Mouse (Mus musculus): ENCODE measurements around the gene Rflnb. TPM values are rescaled to one million over a fixed set of nuclear protein-coding genes. Genes with fewer than 3 reads are reported as not detected.

Rflnb gene
- 7.5 and 7.9 TPM in 2 replicates for polyA plus RNA-seq (2014; fragmentation: Nextera tagmentation; extraction: Ambion mirVana)

DNA sequence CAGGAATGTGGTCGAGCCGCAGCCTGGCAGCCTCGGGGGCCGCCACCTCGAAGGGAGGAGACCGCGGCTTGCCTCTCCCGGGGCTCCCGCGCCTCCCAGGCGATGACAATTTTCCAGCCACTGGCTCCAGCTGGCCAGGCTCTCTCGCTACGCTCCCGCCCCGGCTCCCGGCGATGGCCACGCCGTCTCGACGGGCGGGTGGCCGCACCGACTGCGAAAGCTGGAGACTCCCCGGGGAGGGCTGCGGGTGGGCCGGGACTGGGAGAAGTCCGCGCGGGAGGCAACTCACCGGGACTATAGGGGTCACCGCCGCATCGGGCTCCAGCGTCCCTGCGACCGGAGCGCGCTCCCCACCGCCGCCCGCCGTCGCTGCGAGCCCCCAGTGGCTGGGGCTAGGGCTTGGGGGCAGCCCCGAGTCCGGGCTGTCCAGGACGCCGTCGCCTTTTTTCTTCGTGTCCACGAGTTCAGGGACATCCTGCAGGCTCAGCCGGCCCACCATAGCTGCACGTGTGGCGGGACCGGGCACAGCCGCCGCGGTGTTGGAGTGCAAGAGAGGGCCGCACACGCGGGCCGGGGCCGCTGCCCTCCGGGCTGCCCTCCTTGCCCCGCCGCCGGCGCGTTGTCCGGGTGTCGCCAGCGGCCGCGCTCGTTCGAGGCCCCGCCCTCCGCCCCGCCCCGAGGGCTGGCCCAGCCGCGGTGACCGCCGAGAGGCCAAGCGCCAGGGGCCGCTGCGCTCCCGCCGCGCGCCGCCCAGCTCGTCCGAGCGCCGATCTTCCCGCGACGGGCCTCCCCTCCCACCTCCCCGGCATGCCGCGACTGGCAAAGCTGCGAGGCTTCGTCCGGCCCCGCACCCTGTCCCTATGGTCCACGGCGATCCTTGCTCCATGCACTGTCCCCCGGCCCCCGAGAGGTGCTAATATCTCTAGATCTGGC, at the start of gene Rflnb:
TSS of gene Rflnb (minus strand) at position 644 of the 933 bp plus-strand sequence.
- Histone ChIP-seq H3K27me3 (replicated peaks; ENCODE audit: control insufficient read depth, insufficient read depth, low read length) (peaks cover 16% of the 10 kb centered on the region), H3K9me3 (ENCODE audit: control insufficient read depth, low read length) (no peaks in the 10 kb centered on the region), H3K4me1 (replicated peaks; ENCODE audit: control insufficient read depth, insufficient read depth, low read length) (peaks cover 8% of the 10 kb centered on the region; the same call in 1 of the 2 replicates), H3K4me3 (ENCODE audit: low read depth, low read length) (peak within 1 kb of the TSS; percentile 75), H3K36me3 (ENCODE audit: control insufficient read depth, insufficient read depth, low read length) (no peaks in the 10 kb centered on the region), H3K4me2 (peak within 1 kb of the TSS; percentile 99), H3K9ac (ENCODE audit: low read depth, low read length) (peak within 1 kb of the TSS; percentile 75), H3K27ac (ENCODE audit: low read depth, low read length) (no peak within 1 kb of the TSS)
- WGBS, result under 1% methylated on average over 103 of the region's 112 CpGs
- DNase-seq (ENCODE audit: low spot score) (peak; percentile 85), ATAC-seq (replicated peaks; ENCODE audit: low FRiP score) (peak; percentile 91)

DNA sequence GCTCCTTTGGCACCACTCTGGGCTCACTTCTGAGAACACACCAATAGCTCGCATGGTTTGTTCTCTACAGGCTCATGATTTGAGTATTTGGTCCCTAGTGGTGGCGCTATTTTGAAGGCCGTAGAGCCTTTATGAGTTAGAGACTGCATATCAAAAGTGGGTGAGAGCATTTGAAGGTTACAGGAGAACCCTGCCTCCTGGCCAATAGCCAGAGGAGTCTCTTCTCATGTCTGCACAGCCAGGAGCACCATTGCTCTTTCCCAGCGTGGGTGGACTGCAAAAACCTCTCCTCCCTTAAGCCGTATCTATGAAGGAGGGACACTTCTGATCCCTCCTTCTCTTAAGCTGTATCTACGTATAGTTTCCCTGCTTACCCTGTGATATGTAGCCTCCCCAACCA, 49.8 kb upstream of the Rflnb start:
- Histone ChIP-seq H3K9me3 (ENCODE audit: control insufficient read depth, low read length) (no peaks in the 10 kb centered on the region), H3K27me3 (replicated peaks; ENCODE audit: control insufficient read depth, insufficient read depth, low read length) (no peaks in the 10 kb centered on the region), H3K4me2 (no peak overlapping the region), H3K9ac (ENCODE audit: low read depth, low read length) (no peak overlapping the region), H3K27ac (ENCODE audit: low read depth, low read length) (no peak overlapping the region), H3K4me3 (ENCODE audit: low read depth, low read length) (no peak overlapping the region), H3K4me1 (replicated peaks; ENCODE audit: control insufficient read depth, insufficient read depth, low read length) (no peaks in the 10 kb centered on the region), H3K36me3 (ENCODE audit: control insufficient read depth, insufficient read depth, low read length) (peaks cover 11% of the 10 kb centered on the region)
- no peak for ATAC-seq (replicated peaks; ENCODE audit: low FRiP score)
- no peak for DNase-seq (ENCODE audit: low spot score)
- WGBS, result 84% methylated on average over 6 of the region's 6 CpGs

DNA sequence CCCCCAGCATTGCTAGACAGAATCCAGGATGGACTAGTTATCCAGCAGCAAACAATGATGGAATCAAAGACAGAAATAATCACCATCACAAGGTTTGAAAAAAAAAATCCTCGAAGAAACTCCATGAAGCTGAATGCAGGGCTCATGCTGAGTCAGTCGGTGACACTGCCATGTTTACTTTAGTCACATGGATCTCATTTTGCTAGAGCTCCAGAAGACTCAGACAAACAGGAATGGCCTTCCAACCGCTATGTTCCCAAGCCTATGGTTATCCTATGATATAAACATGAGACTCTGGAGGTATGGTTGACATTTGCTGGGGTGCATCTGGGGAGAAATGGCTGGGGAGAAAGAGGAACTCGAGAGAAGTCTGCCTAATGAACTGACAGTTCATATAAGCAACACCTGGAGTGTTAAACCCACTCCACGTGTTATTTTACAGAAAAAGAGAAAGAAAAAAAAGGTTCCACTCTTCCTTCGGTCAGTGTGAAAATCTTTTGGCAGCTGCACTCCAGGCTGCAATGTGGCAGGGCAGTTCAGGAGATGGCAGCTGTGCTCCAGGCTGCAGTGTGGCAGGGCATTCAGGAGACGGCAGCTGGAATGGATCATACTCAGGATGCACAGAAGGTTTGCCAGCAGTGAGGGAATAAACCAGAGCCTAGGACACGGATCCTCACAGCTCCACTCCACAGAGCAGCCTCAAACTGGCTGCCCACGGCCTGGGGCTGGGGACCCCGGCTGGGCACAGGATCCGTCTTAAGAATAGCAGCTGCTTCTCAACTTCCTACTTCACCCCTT, 46.9 kb upstream of the Rflnb start:
- no peak overlapping the region for H3K4me2 ChIP-seq
- no peak for ATAC-seq (replicated peaks; ENCODE audit: low FRiP score)
- H3K27me3 ChIP-seq (replicated peaks; ENCODE audit: control insufficient read depth, insufficient read depth, low read length), result no peaks in the 10 kb centered on the region
- H3K4me3 ChIP-seq (ENCODE audit: low read depth, low read length), result no peak overlapping the region
- H3K9me3 ChIP-seq (ENCODE audit: control insufficient read depth, low read length), result no peaks in the 10 kb centered on the region
- DNase-seq (ENCODE audit: low spot score), result no peak
- WGBS, result 78% methylated on average over 11 of the region's 11 CpGs
- H3K36me3 ChIP-seq (ENCODE audit: control insufficient read depth, insufficient read depth, low read length), result peaks cover 3% of the 10 kb centered on the region
- no peak overlapping the region for H3K27ac ChIP-seq (ENCODE audit: low read depth, low read length)
- no peaks in the 10 kb centered on the region for H3K4me1 ChIP-seq (replicated peaks; ENCODE audit: control insufficient read depth, insufficient read depth, low read length)
- H3K9ac ChIP-seq (ENCODE audit: low read depth, low read length), result no peak overlapping the region

DNA sequence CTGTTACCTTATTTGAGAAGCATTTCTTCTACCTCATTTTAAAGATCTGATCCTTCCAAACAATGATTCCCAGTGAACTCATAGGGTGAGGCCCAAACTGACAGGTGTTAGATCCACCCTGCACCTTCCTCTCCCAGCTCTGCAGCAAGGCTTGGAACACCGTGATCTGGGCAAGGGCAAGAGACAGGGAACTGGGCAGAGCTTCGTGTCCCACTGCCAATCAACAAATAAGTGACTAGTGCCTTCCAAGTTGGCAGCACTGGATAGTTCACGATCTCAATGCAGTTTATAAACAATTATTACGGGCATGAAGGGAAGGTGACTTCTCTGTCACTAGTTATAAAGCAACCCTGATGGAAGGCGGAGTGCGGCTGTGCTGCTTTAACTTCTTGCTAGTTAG, 42.2 kb upstream of the Rflnb start:
- Histone ChIP-seq H3K27me3 (replicated peaks; ENCODE audit: control insufficient read depth, insufficient read depth, low read length) (no peaks in the 10 kb centered on the region), H3K9me3 (ENCODE audit: control insufficient read depth, low read length) (no peaks in the 10 kb centered on the region), H3K27ac (ENCODE audit: low read depth, low read length) (no peak overlapping the region), H3K4me2 (no peak overlapping the region), H3K36me3 (ENCODE audit: control insufficient read depth, insufficient read depth, low read length) (peaks cover 3% of the 10 kb centered on the region; the same call in 1 of the 2 replicates), H3K4me1 (replicated peaks; ENCODE audit: control insufficient read depth, insufficient read depth, low read length) (no peaks in the 10 kb centered on the region), H3K4me3 (ENCODE audit: low read depth, low read length) (no peak overlapping the region), H3K9ac (ENCODE audit: low read depth, low read length) (no peak overlapping the region)
- DNase-seq (ENCODE audit: low spot score), result no peak
- 91% methylated on average over 6 of the region's 6 CpGs for WGBS
- ATAC-seq (replicated peaks; ENCODE audit: low FRiP score), result no peak

DNA sequence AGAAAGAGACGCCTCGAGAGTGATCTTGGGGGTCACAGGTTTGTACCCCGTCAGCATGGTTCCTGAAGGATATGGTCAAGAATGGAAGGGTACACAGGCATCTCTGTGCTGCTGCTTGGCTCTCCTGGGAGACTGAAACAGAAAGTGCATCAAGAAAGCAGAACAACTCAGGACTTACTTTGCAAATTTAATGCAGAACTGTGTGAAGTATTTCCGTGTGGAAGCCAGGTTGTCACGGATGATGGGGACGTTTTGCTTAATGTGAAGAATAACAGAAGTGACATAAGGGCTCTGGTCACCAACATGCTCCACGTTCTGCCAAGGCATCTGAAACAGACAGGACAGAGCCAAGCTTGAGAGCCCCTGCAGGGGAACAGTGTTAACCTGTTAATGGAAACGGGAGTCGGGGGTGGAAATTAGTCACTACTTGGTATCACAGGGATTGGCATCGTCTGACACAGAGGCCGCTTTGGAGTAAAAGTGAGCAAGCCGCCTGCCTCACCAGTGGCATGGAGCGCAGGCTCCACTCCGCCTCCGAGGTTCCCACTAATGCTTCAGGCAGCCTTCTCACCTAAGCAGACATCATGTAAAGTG, 39.1 kb upstream of the Rflnb start:
- no peaks in the 10 kb centered on the region for H3K36me3 ChIP-seq (ENCODE audit: control insufficient read depth, insufficient read depth, low read length)
- no peak for ATAC-seq (replicated peaks; ENCODE audit: low FRiP score)
- H3K4me1 ChIP-seq (replicated peaks; ENCODE audit: control insufficient read depth, insufficient read depth, low read length), result no peaks in the 10 kb centered on the region
- no peak overlapping the region for H3K4me2 ChIP-seq
- no peaks in the 10 kb centered on the region for H3K9me3 ChIP-seq (ENCODE audit: control insufficient read depth, low read length)
- no peak overlapping the region for H3K4me3 ChIP-seq (ENCODE audit: low read depth, low read length)
- H3K27ac ChIP-seq (ENCODE audit: low read depth, low read length), result no peak overlapping the region
- WGBS, result 87% methylated on average over 15 of the region's 15 CpGs
- DNase-seq (ENCODE audit: low spot score), result no peak
- H3K27me3 ChIP-seq (replicated peaks; ENCODE audit: control insufficient read depth, insufficient read depth, low read length), result no peaks in the 10 kb centered on the region
- no peak overlapping the region for H3K9ac ChIP-seq (ENCODE audit: low read depth, low read length)

DNA sequence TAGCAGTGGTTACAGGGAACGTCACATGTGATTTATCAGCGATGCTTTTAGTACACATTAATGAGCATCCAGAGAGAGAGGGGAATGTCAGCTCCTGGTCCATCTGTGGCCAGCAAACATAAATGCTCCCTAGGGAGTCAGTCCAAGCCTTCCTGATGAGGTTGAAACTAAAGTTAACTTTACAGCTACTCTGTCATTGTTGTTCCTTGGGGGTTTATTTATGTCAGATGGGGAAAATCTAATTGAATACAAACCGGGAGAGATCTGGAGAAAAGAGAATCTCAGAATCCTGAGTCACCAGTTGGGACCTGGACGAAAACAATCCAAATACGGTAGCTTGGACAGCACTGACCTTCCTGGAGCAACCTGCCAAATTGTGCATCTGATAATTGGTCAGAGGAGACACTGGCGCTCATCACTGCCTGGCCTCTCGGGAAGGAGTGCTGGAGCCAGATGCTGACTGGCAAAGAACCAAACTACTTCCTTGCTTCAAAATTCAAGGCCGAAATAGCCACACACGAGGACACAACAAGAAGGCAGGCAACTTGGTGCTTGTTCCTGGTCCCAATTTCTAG, 38.0 kb upstream of the Rflnb start:
- Histone ChIP-seq H3K4me1 (replicated peaks; ENCODE audit: control insufficient read depth, insufficient read depth, low read length) (no peaks in the 10 kb centered on the region), H3K4me3 (ENCODE audit: low read depth, low read length) (no peak overlapping the region), H3K27ac (ENCODE audit: low read depth, low read length) (no peak overlapping the region), H3K27me3 (replicated peaks; ENCODE audit: control insufficient read depth, insufficient read depth, low read length) (no peaks in the 10 kb centered on the region), H3K9ac (ENCODE audit: low read depth, low read length) (no peak overlapping the region), H3K4me2 (no peak overlapping the region), H3K9me3 (ENCODE audit: control insufficient read depth, low read length) (no peaks in the 10 kb centered on the region), H3K36me3 (ENCODE audit: control insufficient read depth, insufficient read depth, low read length) (no peaks in the 10 kb centered on the region)
- ATAC-seq (replicated peaks; ENCODE audit: low FRiP score) (no peak), DNase-seq (ENCODE audit: low spot score) (no peak)
- WGBS, result 86% methylated on average over 9 of the region's 9 CpGs

DNA sequence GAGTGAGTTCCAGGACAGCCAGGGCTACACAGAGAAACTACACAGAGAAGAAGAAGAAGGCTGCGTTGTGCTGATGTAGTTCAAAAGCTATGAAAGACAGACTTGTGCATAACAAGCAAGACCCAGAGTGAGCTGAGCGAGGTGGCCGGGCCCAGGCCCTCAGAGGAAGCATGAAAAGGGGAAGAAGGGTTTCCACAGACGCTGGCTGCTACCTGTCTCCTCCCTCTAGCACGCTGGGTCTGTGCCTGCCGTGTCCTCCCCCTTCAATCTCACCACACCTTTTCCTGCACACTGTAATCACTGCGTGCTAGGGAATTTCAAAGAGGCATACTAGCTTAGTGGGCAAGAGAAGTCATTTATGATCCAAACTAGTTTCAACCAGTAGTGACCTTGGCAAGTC, 36.8 kb upstream of the Rflnb start:
- no peak for DNase-seq (ENCODE audit: low spot score)
- Histone ChIP-seq H3K4me2 (no peak overlapping the region), H3K36me3 (ENCODE audit: control insufficient read depth, insufficient read depth, low read length) (no peaks in the 10 kb centered on the region), H3K4me3 (ENCODE audit: low read depth, low read length) (no peak overlapping the region), H3K9ac (ENCODE audit: low read depth, low read length) (no peak overlapping the region), H3K4me1 (replicated peaks; ENCODE audit: control insufficient read depth, insufficient read depth, low read length) (no peaks in the 10 kb centered on the region), H3K27ac (ENCODE audit: low read depth, low read length) (no peak overlapping the region), H3K9me3 (ENCODE audit: control insufficient read depth, low read length) (no peaks in the 10 kb centered on the region), H3K27me3 (replicated peaks; ENCODE audit: control insufficient read depth, insufficient read depth, low read length) (no peaks in the 10 kb centered on the region)
- no peak for ATAC-seq (replicated peaks; ENCODE audit: low FRiP score)
- 68% methylated on average over 7 of the region's 7 CpGs for WGBS

DNA sequence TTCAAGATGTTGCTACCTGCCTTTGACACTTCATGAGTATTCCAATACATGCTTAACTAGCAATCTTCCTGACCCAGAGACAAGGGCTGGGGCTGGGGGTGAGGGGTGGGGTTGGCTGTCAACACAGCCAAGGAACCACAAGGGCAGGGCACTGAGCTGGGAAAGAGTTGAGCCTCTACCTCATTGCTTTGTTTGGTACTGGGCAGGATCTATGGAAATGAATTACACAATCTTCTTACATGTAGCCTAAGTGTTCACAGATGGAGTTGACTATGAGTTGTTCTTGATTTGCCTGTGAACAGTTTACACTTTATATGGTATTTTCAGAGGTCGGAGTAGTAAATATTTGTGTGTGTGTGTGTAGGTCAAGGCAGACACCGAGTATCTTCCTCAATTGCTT, 33.3 kb upstream of the Rflnb start:
- DNase-seq (ENCODE audit: low spot score), result no peak
- 93% methylated on average over 2 of the region's 2 CpGs for WGBS
- H3K4me3 ChIP-seq (ENCODE audit: low read depth, low read length), result no peak overlapping the region
- H3K9ac ChIP-seq (ENCODE audit: low read depth, low read length), result no peak overlapping the region
- H3K4me1 ChIP-seq (replicated peaks; ENCODE audit: control insufficient read depth, insufficient read depth, low read length), result no peaks in the 10 kb centered on the region
- H3K27ac ChIP-seq (ENCODE audit: low read depth, low read length), result no peak overlapping the region
- no peak for ATAC-seq (replicated peaks; ENCODE audit: low FRiP score)
- H3K9me3 ChIP-seq (ENCODE audit: control insufficient read depth, low read length), result no peaks in the 10 kb centered on the region
- H3K27me3 ChIP-seq (replicated peaks; ENCODE audit: control insufficient read depth, insufficient read depth, low read length), result no peaks in the 10 kb centered on the region
- H3K4me2 ChIP-seq, result no peak overlapping the region
- H3K36me3 ChIP-seq (ENCODE audit: control insufficient read depth, insufficient read depth, low read length), result no peaks in the 10 kb centered on the region
